Mouse (Mus musculus) ES-Bruce4 (cell line): ENCODE measurements around the gene Unc93b1.

ENCODE experiments used
- CTCF ChIP-seq: IDR thresholded peaks from one replicate; pipeline ENCODE4 v1.8.1; 2011; ENCODE audit warnings: low read depth, low read length
- EP300 ChIP-seq: IDR thresholded peaks from 2 replicates; pipeline ENCODE4 v1.6.1; 2011; ENCODE audit warnings: low read depth, low read length; ENCODE audit not compliant: insufficient read depth
- POLR2A ChIP-seq: IDR thresholded peaks from one replicate; pipeline ENCODE4 v1.8.1; 2011; ENCODE audit warnings: low read length; ENCODE audit not compliant: insufficient read depth

DNA sequence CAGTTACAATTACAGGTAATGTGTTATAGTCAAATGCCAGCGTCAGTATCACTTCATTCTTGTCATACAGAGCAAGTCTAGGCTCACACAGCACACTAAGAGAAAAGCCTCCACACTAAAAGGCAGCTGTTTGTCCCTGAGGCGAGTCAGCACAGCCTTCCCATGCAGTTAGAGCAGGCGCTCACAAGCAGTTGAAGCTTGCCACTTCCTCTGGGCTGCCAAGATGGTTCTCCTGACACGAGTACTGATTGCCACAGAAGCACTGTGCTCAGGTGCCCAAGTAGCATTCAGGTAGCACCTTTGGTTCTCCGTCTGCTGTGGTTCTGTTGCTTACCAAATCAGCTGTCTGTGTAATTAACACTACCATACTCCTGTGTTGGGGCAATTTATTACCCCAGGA lies 45.9 kb upstream of the Unc93b1 start:
- no peak for TF ChIP-seq POLR2A
- no peak for TF ChIP-seq CTCF
- TF ChIP-seq EP300, result no peak
